Mouse (Mus musculus) layer of hippocampus, adult 8-10 months (tissue): ENCODE results near the gene Slc7a9. TPM values are rescaled to one million over a fixed set of nuclear protein-coding genes. Genes with fewer than 3 reads are reported as not detected.

Experiments used
- DNase-seq, 2 experiments: peaks; one replicate each; pipeline ENCODE4 v3.0.0; 2022; ENCODE audit warnings: low spot score in 2 of 2
- total RNA-seq, 4 experiments: library from RNA; stranded (reverse); gene quantifications; 2 replicates each; pipeline ENCODE4 v1.2.4; 2022

Slc7a9 gene
- total RNA-seq, result not detected

GRCm38 (mm10) chr7:35447996-35448846 is at the start of gene Slc7a9:
Gene Slc7a9, plus strand, starts transcription at chr7:35448796.
- DNase-seq, result no peak

- DNase-seq, result no peak
Observed at GRCm38 (mm10) chr7:35401169-35401568, 47.4 kb upstream of the Slc7a9 start.

- no peak for DNase-seq
Observed at GRCm38 (mm10) chr7:35415226-35415625, 33.4 kb upstream of the Slc7a9 start.

GRCm38 (mm10) chr7:35415801-35416653 is 32.6 kb upstream of the Slc7a9 start:
- no peak for DNase-seq

- DNase-seq, result no peak
Observed at GRCm38 (mm10) chr7:35416654-35416948, 32.0 kb upstream of the Slc7a9 start.

GRCm38 (mm10) chr7:35423071-35423470 is 25.5 kb upstream of the Slc7a9 start:
- no peak for DNase-seq

- DNase-seq, result no peak
Observed at GRCm38 (mm10) chr7:35428146-35428545, 20.4 kb upstream of the Slc7a9 start.

- DNase-seq, result no peak
Observed at GRCm38 (mm10) chr7:35435266-35435665, 13.3 kb upstream of the Slc7a9 start.

- DNase-seq, result no peak
Observed at GRCm38 (mm10) chr7:35447501-35447900, 1.1 kb upstream of the Slc7a9 start.

- no peak for DNase-seq
Observed at GRCm38 (mm10) chr7:35448867-35449266, 271 bp downstream of the Slc7a9 start.

GRCm38 (mm10) chr7:35456091-35456814 is 7.7 kb downstream of the Slc7a9 start:
- DNase-seq, result no peak

- DNase-seq, result no peak
Observed at GRCm38 (mm10) chr7:35460971-35461370, 12.4 kb downstream of the Slc7a9 start.

- peak in 1 of 2 experiments; percentile 15 for DNase-seq
Observed at GRCm38 (mm10) chr7:35465027-35465426, 16.4 kb downstream of the Slc7a9 start.

- DNase-seq, result no peak
Observed at GRCm38 (mm10) chr7:35467856-35468255, 19.3 kb downstream of the Slc7a9 start.

- DNase-seq, result no peak
Observed at GRCm38 (mm10) chr7:35470794-35471193, 22.2 kb downstream of the Slc7a9 start.

- no peak for DNase-seq
Observed at GRCm38 (mm10) chr7:35476457-35476856, 27.9 kb downstream of the Slc7a9 start.

GRCm38 (mm10) chr7:35485126-35485525 is 36.5 kb downstream of the Slc7a9 start:
- no peak for DNase-seq

GRCm38 (mm10) chr7:35486553-35486952 is 38.0 kb downstream of the Slc7a9 start:
- no peak for DNase-seq

- no peak for DNase-seq
Observed at GRCm38 (mm10) chr7:35490186-35490585, 41.6 kb downstream of the Slc7a9 start.

- no peak for DNase-seq
Observed at GRCm38 (mm10) chr7:35491005-35491404, 42.4 kb downstream of the Slc7a9 start.

GRCm38 (mm10) chr7:35497516-35497915 is 48.9 kb downstream of the Slc7a9 start:
- DNase-seq, result peak; percentile 19 to 29

- DNase-seq, result no peak
Observed at GRCm38 (mm10) chr7:35501995-35502394, 53.4 kb downstream of the Slc7a9 start.
